Mouse (Mus musculus) C2C12 (cell line): Measurements from ENCODE around the gene Glrp1. TPM values are rescaled to one million over a fixed set of nuclear protein-coding genes. Genes with fewer than 3 reads are reported as not detected.

Source experiments
- H3K27me3 ChIP-seq: one replicate; pipeline ENCODE4 v1.6.1; 2011; ENCODE audit not compliant: control insufficient read depth, insufficient read depth, insufficient read length
- H3K36me3 ChIP-seq: one replicate; pipeline ENCODE4 v1.6.1; 2011; ENCODE audit not compliant: control insufficient read depth, insufficient read depth
- H3K4me3 ChIP-seq: one replicate; pipeline ENCODE4 v1.5.1; 2011; ENCODE audit warnings: mild to moderate bottlenecking, control low read depth; ENCODE audit not compliant: poor library complexity, insufficient read depth, severe bottlenecking
- H3K79me2 ChIP-seq: one replicate; pipeline ENCODE4 v1.6.1; 2011; ENCODE audit not compliant: control insufficient read depth, insufficient read depth
- H3K79me3 ChIP-seq: one replicate; pipeline ENCODE4 v1.6.1; 2011; ENCODE audit warnings: low read depth, control low read depth
- H3ac ChIP-seq: one replicate; pipeline ENCODE3; 2011; ENCODE audit warnings: low read depth; ENCODE audit not compliant: control insufficient read depth, insufficient read length
- CEBPB ChIP-seq: IDR thresholded peaks from one replicate; pipeline ENCODE4 v1.6.1; 2011; ENCODE audit warnings: low read depth, mild to moderate bottlenecking, control low read depth, moderate library complexity
- CTCF ChIP-seq: IDR thresholded peaks from one replicate; pipeline ENCODE4 v1.5.1; 2011; ENCODE audit not compliant: control insufficient read depth, insufficient read depth, insufficient read length
- FOSL1 ChIP-seq: IDR thresholded peaks from one replicate; pipeline ENCODE4 v1.8.0; 2011; ENCODE audit warnings: mild to moderate bottlenecking, low read length; ENCODE audit not compliant: poor library complexity, insufficient read depth, severe bottlenecking
- MAX ChIP-seq: IDR thresholded peaks from one replicate; pipeline ENCODE4 v1.6.1; 2011; ENCODE audit warnings: mild to moderate bottlenecking, control low read depth
- MYOD1 ChIP-seq: IDR thresholded peaks from one replicate; pipeline ENCODE4 v1.6.1; 2011; ENCODE audit warnings: low read depth; ENCODE audit not compliant: control insufficient read depth, insufficient read length
- MYOG ChIP-seq: IDR thresholded peaks from one replicate; pipeline ENCODE4 v1.6.1; 2011; ENCODE audit not compliant: control insufficient read depth, insufficient read length; ENCODE audit errors: extremely low read depth
- USF1 ChIP-seq: IDR thresholded peaks from one replicate; pipeline ENCODE4 v1.6.1; 2011; ENCODE audit warnings: low read depth, mild to moderate bottlenecking, control low read depth, moderate library complexity
- polyA plus RNA-seq: library from polyadenylated mRNA; unstranded; fragments of >200 nt; fragmentation: generic; extraction: Trizol; gene quantifications from one replicate; pipeline ENCODE4 v1.2.1, GENCODE M21; 2012; ENCODE audit warnings: missing spikeins

The Glrp1 gene
- polyA plus RNA-seq, 1 experiment, result 1.3 TPM

DNA sequence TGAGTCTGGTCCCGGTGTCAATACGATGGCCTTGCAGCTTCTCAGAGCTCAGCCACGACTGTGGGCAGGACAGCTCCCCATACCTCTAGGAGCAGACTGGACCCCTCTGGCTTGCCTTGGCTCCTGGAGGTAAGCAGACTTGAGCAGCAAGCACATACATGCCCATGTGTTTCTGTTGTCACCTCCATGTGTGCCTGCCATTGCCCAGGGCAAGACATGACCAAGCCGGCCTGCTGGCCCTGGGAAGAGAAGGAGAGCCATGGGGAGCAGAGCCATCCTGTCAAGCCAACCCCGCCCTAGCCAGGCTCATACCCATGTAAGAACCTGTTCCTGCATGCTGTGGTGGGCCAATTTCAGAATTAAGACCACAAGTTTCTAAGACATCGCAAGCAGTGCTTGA lies 4.2 kb downstream of the Glrp1 start:
- Histone ChIP-seq H3K79me3 (no peaks in the 10 kb centered on the region), H3ac (no peak overlapping the region), H3K36me3 (no peaks in the 10 kb centered on the region), H3K27me3 (no peaks in the 10 kb centered on the region), H3K4me3 (no peak overlapping the region), H3K79me2 (no peaks in the 10 kb centered on the region)
- TF ChIP-seq CTCF (no peak), FOSL1 (no peak), MYOG (no peak), MYOD1 (no peak), CEBPB (no peak), USF1 (no peak), MAX (no peak)

GRCm38 (mm10) chr1:88504531-88504945 lies 5.3 kb downstream of the Glrp1 start:
- no peak overlapping the region for H3ac ChIP-seq
- no peak overlapping the region for H3K4me3 ChIP-seq
- no peaks in the 10 kb centered on the region for H3K36me3 ChIP-seq
- TF ChIP-seq FOSL1 (no peak), MYOG (no peak), CTCF (no peak), CEBPB (no peak), MYOD1 (no peak), USF1 (no peak), MAX (no peak)
- H3K27me3 ChIP-seq, result no peaks in the 10 kb centered on the region
- H3K79me2 ChIP-seq, result no peaks in the 10 kb centered on the region
- H3K79me3 ChIP-seq, result no peaks in the 10 kb centered on the region

DNA sequence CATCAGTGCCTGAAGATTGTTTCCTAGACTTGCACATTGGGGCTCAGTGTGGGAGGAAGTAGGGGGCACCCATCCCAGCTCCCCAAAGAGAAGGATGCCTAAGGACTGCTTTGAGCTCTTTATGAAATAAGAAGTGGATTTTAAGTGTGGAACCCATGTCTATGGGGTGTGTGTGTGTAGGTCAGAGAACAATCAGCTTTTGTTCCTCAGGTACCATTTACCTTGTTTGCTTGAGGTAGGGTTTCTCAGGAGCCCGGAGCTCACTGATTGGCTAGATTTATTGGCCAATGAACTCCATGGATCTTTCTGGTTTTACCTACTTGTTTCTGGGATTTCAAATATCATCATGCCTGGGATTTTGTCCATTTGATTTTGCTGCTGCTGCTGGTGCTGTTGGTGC lies 7.0 kb downstream of the Glrp1 start:
- no peak for TF ChIP-seq CTCF
- TF ChIP-seq MYOD1, result no peak
- no peak for TF ChIP-seq USF1
- TF ChIP-seq CEBPB, result no peak
- TF ChIP-seq MYOG, result no peak
- no peak for TF ChIP-seq FOSL1
- TF ChIP-seq MAX, result no peak
- Histone ChIP-seq H3K27me3 (no peaks in the 10 kb centered on the region), H3K36me3 (no peaks in the 10 kb centered on the region), H3K4me3 (no peak overlapping the region), H3ac (no peak overlapping the region), H3K79me3 (no peaks in the 10 kb centered on the region), H3K79me2 (no peaks in the 10 kb centered on the region)

- H3ac ChIP-seq, result no peak overlapping the region
- no peaks in the 10 kb centered on the region for H3K27me3 ChIP-seq
- no peaks in the 10 kb centered on the region for H3K79me3 ChIP-seq
- TF ChIP-seq CTCF (no peak), USF1 (no peak), CEBPB (no peak), MYOD1 (no peak), MAX (no peak), MYOG (no peak), FOSL1 (no peak)
- no peak overlapping the region for H3K4me3 ChIP-seq
- H3K79me2 ChIP-seq, result no peaks in the 10 kb centered on the region
- no peaks in the 10 kb centered on the region for H3K36me3 ChIP-seq
Measured at GRCm38 (mm10) chr1:88499230-88499737, 10.6 kb downstream of the Glrp1 start.

GRCm38 (mm10) chr1:88497407-88497806 lies 12.5 kb downstream of the Glrp1 start:
- no peaks in the 10 kb centered on the region for H3K27me3 ChIP-seq
- no peaks in the 10 kb centered on the region for H3K79me2 ChIP-seq
- TF ChIP-seq MAX (no peak), MYOG (no peak), CTCF (no peak), FOSL1 (no peak), CEBPB (no peak), MYOD1 (no peak), USF1 (no peak)
- no peaks in the 10 kb centered on the region for H3K79me3 ChIP-seq
- no peak overlapping the region for H3ac ChIP-seq
- no peaks in the 10 kb centered on the region for H3K36me3 ChIP-seq
- H3K4me3 ChIP-seq, result no peak overlapping the region

- no peak for TF ChIP-seq MYOD1
- TF ChIP-seq MAX, result no peak
- TF ChIP-seq USF1, result no peak
- no peak for TF ChIP-seq CEBPB
- TF ChIP-seq MYOG, result no peak
- no peak for TF ChIP-seq CTCF
- no peak for TF ChIP-seq FOSL1
- no peaks in the 10 kb centered on the region for H3K36me3 ChIP-seq
- no peaks in the 10 kb centered on the region for H3K27me3 ChIP-seq
- H3K79me3 ChIP-seq, result no peaks in the 10 kb centered on the region
- no peak overlapping the region for H3K4me3 ChIP-seq
- H3K79me2 ChIP-seq, result no peaks in the 10 kb centered on the region
- no peak overlapping the region for H3ac ChIP-seq
Measured at GRCm38 (mm10) chr1:88492415-88492814, 17.5 kb downstream of the Glrp1 start.
